Mouse (Mus musculus): ENCODE measurements at regions not wholly inside any gene's neighbourhood (a gene's known extent, or its start where the extent isn't known, plus 50 kb on each side); places are given as distances from the start of the nearest gene placed in this dataset.

- Histone ChIP-seq H3K27me3 (ENCODE audit: control insufficient read depth, insufficient read depth, insufficient read length) (no peaks in the 10 kb centered on the region), H3K36me3 (ENCODE audit: control insufficient read depth, insufficient read depth) (no peaks in the 10 kb centered on the region), H3K4me3 (no peak overlapping the region), H3K79me2 (ENCODE audit: control insufficient read depth, insufficient read depth) (no peaks in the 10 kb centered on the region), H3ac (ENCODE audit: control insufficient read depth, insufficient read length) (no peak overlapping the region), H3K4me2 (ENCODE audit: low read depth) (no peak overlapping the region)
- TF ChIP-seq POLR2A (IDR thresholded peaks at IDR 0.05; ENCODE audit: insufficient read length, low read depth) (no peak), CEBPB (IDR thresholded peaks at IDR 0.05; ENCODE audit: insufficient read depth, poor library complexity, severe bottlenecking) (no peak), MYOG (IDR thresholded peaks at IDR 0.05; ENCODE audit: control insufficient read depth in 1 of 3, insufficient read depth in 1 of 3, insufficient read length in 2 of 3, low read depth in 2 of 3) (no peak), USF1 (IDR thresholded peaks at IDR 0.05; ENCODE audit: low read depth) (no peak), MAX (IDR thresholded peaks at IDR 0.05; ENCODE audit: low read depth) (no peak), TCF12 (IDR thresholded peaks at IDR 0.05; ENCODE audit: insufficient read depth, poor library complexity, severe bottlenecking) (no peak), MYOD1 (IDR thresholded peaks at IDR 0.05; ENCODE audit: control insufficient read depth in 1 of 3, insufficient read length in 2 of 3, low read depth in 2 of 3) (no peak), TCF3 (IDR thresholded peaks at IDR 0.05; ENCODE audit: insufficient read length, low read depth) (no peak), E2F4 (IDR thresholded peaks at IDR 0.05; ENCODE audit: insufficient read depth) (no peak)
These were observed 315.6 kb downstream of the Etv1 start for GRCm38 (mm10) chr12:39094638-39095230.

- H3K4me3 ChIP-seq = no peak overlapping the region
- H3K36me3 ChIP-seq (ENCODE audit: control insufficient read depth, insufficient read depth) = no peaks in the 10 kb centered on the region
- no peaks in the 10 kb centered on the region for H3K27me3 ChIP-seq (ENCODE audit: control insufficient read depth, insufficient read depth, insufficient read length)
- TF ChIP-seq MAX (IDR thresholded peaks at IDR 0.05; ENCODE audit: low read depth) = no peak
- TF ChIP-seq SRF (IDR thresholded peaks at IDR 0.05; ENCODE audit: control insufficient read depth, insufficient read length, low read depth) = no peak
- no peak for TF ChIP-seq REST (IDR thresholded peaks at IDR 0.05; ENCODE audit: insufficient read depth, insufficient read length)
- no peak for TF ChIP-seq TCF12 (IDR thresholded peaks at IDR 0.05; ENCODE audit: insufficient read depth, poor library complexity, severe bottlenecking)
- no peak for TF ChIP-seq E2F4 (IDR thresholded peaks at IDR 0.05; ENCODE audit: insufficient read depth)
- TF ChIP-seq USF1 (IDR thresholded peaks at IDR 0.05; ENCODE audit: low read depth) = no peak
- TF ChIP-seq TCF3 (IDR thresholded peaks at IDR 0.05; ENCODE audit: insufficient read length, low read depth) = no peak
- TF ChIP-seq POLR2A (IDR thresholded peaks at IDR 0.05; ENCODE audit: insufficient read length, low read depth) = no peak
- TF ChIP-seq CEBPB (IDR thresholded peaks at IDR 0.05; ENCODE audit: insufficient read depth, poor library complexity, severe bottlenecking) = no peak
- TF ChIP-seq POLR2AphosphoS2 (IDR thresholded peaks at IDR 0.05; ENCODE audit: insufficient read length, low read depth) = no peak
- no peak for TF ChIP-seq MYOG (IDR thresholded peaks at IDR 0.05; ENCODE audit: control insufficient read depth in 1 of 3, insufficient read depth in 1 of 3, insufficient read length in 2 of 3, low read depth in 2 of 3)
- no peak overlapping the region for H3K4me2 ChIP-seq (ENCODE audit: low read depth)
- H3ac ChIP-seq (ENCODE audit: control insufficient read depth, insufficient read length) = no peak overlapping the region
- H3K79me2 ChIP-seq (ENCODE audit: control insufficient read depth, insufficient read depth) = no peaks in the 10 kb centered on the region
These were observed 344.4 kb downstream of the Etv1 start for GRCm38 (mm10) chr12:39123391-39124095.

GRCm38 (mm10) chr12:39154689-39155088, 375.5 kb downstream of the Etv1 start:
- no peak overlapping the region for H3K4me3 ChIP-seq
- H3ac ChIP-seq (ENCODE audit: control insufficient read depth, insufficient read length) = no peak overlapping the region
- no peaks in the 10 kb centered on the region for H3K79me2 ChIP-seq (ENCODE audit: control insufficient read depth, insufficient read depth)
- H3K27me3 ChIP-seq (ENCODE audit: control insufficient read depth, insufficient read depth, insufficient read length) = no peaks in the 10 kb centered on the region
- TF ChIP-seq MAX (IDR thresholded peaks at IDR 0.05; ENCODE audit: low read depth) (no peak), CEBPB (IDR thresholded peaks at IDR 0.05; ENCODE audit: insufficient read depth, poor library complexity, severe bottlenecking) (no peak), POLR2A (IDR thresholded peaks at IDR 0.05; ENCODE audit: insufficient read length, low read depth) (no peak), E2F4 (IDR thresholded peaks at IDR 0.05; ENCODE audit: insufficient read depth) (no peak)
- H3K4me2 ChIP-seq (ENCODE audit: low read depth) = no peak overlapping the region
- no peaks in the 10 kb centered on the region for H3K36me3 ChIP-seq (ENCODE audit: control insufficient read depth, insufficient read depth)

GRCm38 (mm10) chr12:39176958-39177357, 397.8 kb downstream of the Etv1 start:
- TF ChIP-seq SRF (IDR thresholded peaks at IDR 0.05; ENCODE audit: control insufficient read depth, insufficient read length, low read depth) (no peak), CEBPB (IDR thresholded peaks at IDR 0.05; ENCODE audit: insufficient read depth, poor library complexity, severe bottlenecking) (no peak), TCF12 (IDR thresholded peaks at IDR 0.05; ENCODE audit: insufficient read depth, poor library complexity, severe bottlenecking) (no peak), REST (IDR thresholded peaks at IDR 0.05; ENCODE audit: insufficient read depth, insufficient read length) (no peak), POLR2AphosphoS2 (IDR thresholded peaks at IDR 0.05; ENCODE audit: insufficient read length, low read depth) (no peak), TCF3 (IDR thresholded peaks at IDR 0.05; ENCODE audit: insufficient read length, low read depth) (no peak), POLR2A (IDR thresholded peaks at IDR 0.05; ENCODE audit: insufficient read length, low read depth) (no peak), MYOD1 (IDR thresholded peaks at IDR 0.05; ENCODE audit: control insufficient read depth in 1 of 3, insufficient read length in 2 of 3, low read depth in 2 of 3) (no peak), MYOG (IDR thresholded peaks at IDR 0.05; ENCODE audit: control insufficient read depth in 1 of 3, insufficient read depth in 1 of 3, insufficient read length in 2 of 3, low read depth in 2 of 3) (no peak), USF1 (IDR thresholded peaks at IDR 0.05; ENCODE audit: low read depth) (no peak), E2F4 (IDR thresholded peaks at IDR 0.05; ENCODE audit: insufficient read depth) (no peak), MAX (IDR thresholded peaks at IDR 0.05; ENCODE audit: low read depth) (no peak)
- Histone ChIP-seq H3K79me2 (ENCODE audit: control insufficient read depth, insufficient read depth) (no peaks in the 10 kb centered on the region), H3K36me3 (ENCODE audit: control insufficient read depth, insufficient read depth) (no peaks in the 10 kb centered on the region), H3K27me3 (ENCODE audit: control insufficient read depth, insufficient read depth, insufficient read length) (no peaks in the 10 kb centered on the region), H3K4me3 (no peak overlapping the region), H3ac (ENCODE audit: control insufficient read depth, insufficient read length) (no peak overlapping the region), H3K4me2 (ENCODE audit: low read depth) (no peak overlapping the region)

- H3K36me3 ChIP-seq (ENCODE audit: control insufficient read depth, insufficient read depth) = no peaks in the 10 kb centered on the region
- TF ChIP-seq TCF3 (IDR thresholded peaks at IDR 0.05; ENCODE audit: insufficient read length, low read depth) (no peak), MYOG (IDR thresholded peaks at IDR 0.05; ENCODE audit: control insufficient read depth in 1 of 3, insufficient read depth in 1 of 3, insufficient read length in 2 of 3, low read depth in 2 of 3) (peak in 1 of 3 experiments; percentile 86), REST (IDR thresholded peaks at IDR 0.05; ENCODE audit: insufficient read depth, insufficient read length) (no peak), TCF12 (IDR thresholded peaks at IDR 0.05; ENCODE audit: insufficient read depth, poor library complexity, severe bottlenecking) (peak; percentile 39), POLR2A (IDR thresholded peaks at IDR 0.05; ENCODE audit: insufficient read length, low read depth) (no peak), USF1 (IDR thresholded peaks at IDR 0.05; ENCODE audit: low read depth) (no peak), MYOD1 (IDR thresholded peaks at IDR 0.05; ENCODE audit: control insufficient read depth in 1 of 3, insufficient read length in 2 of 3, low read depth in 2 of 3) (peak in 2 of 3 experiments; percentile 44 to 54), CEBPB (IDR thresholded peaks at IDR 0.05; ENCODE audit: insufficient read depth, poor library complexity, severe bottlenecking) (no peak), MAX (IDR thresholded peaks at IDR 0.05; ENCODE audit: low read depth) (no peak), E2F4 (IDR thresholded peaks at IDR 0.05; ENCODE audit: insufficient read depth) (no peak), SRF (IDR thresholded peaks at IDR 0.05; ENCODE audit: control insufficient read depth, insufficient read length, low read depth) (no peak), POLR2AphosphoS2 (IDR thresholded peaks at IDR 0.05; ENCODE audit: insufficient read length, low read depth) (no peak)
These were observed 444.9 kb downstream of the Etv1 start for GRCm38 (mm10) chr12:39224073-39224472.

More at GRCm38 (mm10) chr12:39224073-39224472, 444.9 kb downstream of the Etv1 start:
- H3K4me3 ChIP-seq = no peak overlapping the region
- H3K27me3 ChIP-seq (ENCODE audit: control insufficient read depth, insufficient read depth, insufficient read length) = no peaks in the 10 kb centered on the region
- no peak overlapping the region for H3K4me2 ChIP-seq (ENCODE audit: low read depth)
- H3K79me2 ChIP-seq (ENCODE audit: control insufficient read depth, insufficient read depth) = no peaks in the 10 kb centered on the region
- H3ac ChIP-seq (ENCODE audit: control insufficient read depth, insufficient read length) = no peak overlapping the region
